Mouse (Mus musculus): ENCODE results near the gene Atf6. TPM values are rescaled to one million over a fixed set of nuclear protein-coding genes. Genes with fewer than 3 reads are reported as not detected.

The Atf6 gene
- total RNA-seq (2021): 10 to 100 TPM; 46.6 to 49.2 TPM

DNA sequence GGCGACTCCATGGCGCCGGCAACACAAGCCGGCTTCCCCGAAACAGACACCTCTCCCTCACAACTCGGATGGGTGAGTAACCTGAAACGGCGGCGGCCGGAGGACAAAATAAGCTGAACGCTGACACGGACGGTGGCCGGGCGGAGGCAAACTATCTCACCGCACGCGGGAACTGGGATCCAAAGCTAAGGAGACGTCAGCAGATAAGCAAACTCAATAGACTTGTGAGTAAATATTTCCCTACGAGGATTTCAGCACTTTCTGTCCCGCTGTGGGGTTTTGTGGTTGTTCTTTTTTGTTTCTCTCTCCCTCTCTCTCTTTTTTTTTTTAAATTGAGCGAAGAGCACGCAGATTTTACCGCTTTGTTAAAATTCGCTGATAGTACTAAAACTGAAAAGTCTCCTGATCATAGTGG, at the start of gene Atf6:
TSS of gene Atf6 (minus strand) at position 81 of the 415 bp plus-strand sequence.
- peak; percentile 94 to 96 for DNase-seq (ENCODE audit: extremely low spot score in 1 of 2, low spot score in 1 of 2)

DNA sequence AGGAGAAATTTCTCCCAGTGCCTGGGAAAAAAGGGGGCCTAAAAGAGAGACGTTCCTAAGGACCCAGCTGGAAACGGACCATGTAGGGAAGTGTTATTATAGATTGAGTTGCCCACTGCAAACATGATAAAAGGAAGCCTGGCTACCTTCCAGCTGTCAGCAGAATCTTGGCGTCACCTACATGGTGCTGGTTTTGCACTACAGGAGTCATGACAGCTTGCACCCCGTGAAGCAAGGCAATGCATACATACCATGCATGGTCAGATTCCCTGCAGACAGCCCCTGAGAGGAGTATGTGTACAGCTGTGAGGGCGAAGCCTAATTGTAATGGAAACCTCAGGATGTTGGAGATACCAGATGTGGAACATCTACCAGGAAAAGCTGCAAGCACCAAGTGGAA, 48.1 kb upstream of the Atf6 start:
- no peak for DNase-seq (ENCODE audit: extremely low spot score in 1 of 2, low spot score in 1 of 2)

DNA sequence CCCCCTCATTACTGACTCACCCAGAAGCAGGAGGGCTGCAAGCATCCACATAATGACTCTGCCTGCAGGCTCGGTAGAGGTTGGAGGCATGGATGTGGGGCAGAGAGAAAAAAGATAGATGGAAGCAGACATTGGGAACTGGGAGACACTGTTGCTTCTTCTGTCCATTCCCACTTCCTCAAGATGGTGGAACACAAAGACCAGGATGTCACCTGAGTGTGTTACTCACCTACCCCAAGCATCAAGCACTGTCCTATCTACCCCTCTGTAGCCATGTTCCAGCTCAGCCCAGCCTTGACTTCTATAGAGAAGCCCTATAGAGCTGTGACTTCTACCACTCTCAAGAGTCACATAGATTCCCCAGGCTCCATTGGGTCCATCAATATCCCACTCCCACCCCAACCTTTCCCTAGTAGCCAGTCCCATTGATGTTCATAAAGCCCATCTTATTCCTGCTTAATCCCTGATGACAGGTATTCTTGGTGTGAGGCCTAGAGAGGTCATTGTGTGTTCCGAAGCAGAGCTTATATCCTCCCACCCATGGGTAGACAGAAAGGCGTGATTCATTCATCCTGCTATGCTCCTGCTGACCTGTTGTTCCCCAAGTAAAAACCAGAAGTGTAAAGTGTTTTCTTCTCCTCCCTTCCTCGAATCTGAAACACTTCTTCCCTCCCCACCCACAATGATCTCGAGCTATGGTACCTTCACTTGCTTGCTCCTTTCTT, 45.5 kb upstream of the Atf6 start, which contains the start of gene Fcrlb:
TSS of gene Fcrlb (minus strand) at position 51 of the 725 bp plus-strand sequence.
- DNase-seq (ENCODE audit: extremely low spot score in 1 of 2, low spot score in 1 of 2): no peak

DNA sequence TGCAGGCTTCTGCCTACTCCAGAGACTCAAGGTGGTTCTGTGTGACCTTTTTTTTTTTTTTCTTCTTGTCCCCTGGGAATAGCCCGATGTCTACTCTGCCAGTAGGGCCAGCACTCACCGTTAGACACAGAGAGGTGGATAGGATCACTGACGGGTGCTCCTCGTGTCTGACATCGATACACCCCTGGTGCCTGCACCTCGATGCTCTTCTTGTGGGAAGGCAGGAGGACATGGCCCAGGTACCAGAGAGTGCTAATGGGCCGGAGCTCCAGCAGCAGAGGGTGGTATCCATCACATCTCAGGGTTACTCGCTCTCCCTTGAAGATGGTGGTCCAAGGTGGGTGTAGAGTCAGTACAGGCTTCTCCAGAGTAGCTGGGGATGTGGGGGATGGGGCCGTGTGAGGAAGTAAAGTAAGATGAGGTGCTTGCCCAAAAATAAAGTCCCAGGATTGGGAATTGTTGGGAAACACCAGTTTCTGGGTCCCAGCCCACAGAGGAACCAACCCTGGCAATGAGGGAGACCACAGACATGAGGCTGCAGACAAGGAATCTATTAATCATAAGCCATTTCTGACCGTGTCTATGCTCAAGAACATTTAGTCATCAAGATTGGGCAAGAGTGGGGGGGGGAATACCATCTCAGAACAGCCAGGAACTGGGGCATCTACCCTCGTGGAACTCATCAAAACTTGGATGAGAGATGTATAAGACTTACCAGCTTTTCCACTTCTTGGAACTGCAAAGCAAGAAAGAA, 44.5 kb upstream of the Atf6 start:
- no peak for DNase-seq (ENCODE audit: extremely low spot score in 1 of 2, low spot score in 1 of 2)

DNA sequence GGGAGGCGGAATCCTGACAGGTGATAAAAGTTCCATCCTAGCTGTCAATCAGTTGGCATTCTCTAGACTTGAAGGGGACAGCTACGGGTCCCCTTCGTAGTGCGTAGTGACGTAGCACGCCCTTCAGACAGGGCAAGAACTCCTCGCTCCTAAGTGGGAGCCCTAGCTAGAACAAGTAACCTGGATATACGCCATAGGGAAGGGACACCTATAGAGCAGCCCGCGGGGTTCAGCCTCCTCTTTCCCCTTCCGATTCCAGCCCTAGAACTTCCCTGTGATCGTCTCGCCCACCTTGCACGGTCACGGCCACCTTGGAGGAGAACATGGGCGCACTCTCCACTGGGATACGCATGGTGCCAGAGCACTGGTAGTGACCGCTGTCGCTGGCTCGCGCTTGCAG, 40.8 kb upstream of the Atf6 start:
- DNase-seq (ENCODE audit: extremely low spot score in 1 of 2, low spot score in 1 of 2): no peak

DNA sequence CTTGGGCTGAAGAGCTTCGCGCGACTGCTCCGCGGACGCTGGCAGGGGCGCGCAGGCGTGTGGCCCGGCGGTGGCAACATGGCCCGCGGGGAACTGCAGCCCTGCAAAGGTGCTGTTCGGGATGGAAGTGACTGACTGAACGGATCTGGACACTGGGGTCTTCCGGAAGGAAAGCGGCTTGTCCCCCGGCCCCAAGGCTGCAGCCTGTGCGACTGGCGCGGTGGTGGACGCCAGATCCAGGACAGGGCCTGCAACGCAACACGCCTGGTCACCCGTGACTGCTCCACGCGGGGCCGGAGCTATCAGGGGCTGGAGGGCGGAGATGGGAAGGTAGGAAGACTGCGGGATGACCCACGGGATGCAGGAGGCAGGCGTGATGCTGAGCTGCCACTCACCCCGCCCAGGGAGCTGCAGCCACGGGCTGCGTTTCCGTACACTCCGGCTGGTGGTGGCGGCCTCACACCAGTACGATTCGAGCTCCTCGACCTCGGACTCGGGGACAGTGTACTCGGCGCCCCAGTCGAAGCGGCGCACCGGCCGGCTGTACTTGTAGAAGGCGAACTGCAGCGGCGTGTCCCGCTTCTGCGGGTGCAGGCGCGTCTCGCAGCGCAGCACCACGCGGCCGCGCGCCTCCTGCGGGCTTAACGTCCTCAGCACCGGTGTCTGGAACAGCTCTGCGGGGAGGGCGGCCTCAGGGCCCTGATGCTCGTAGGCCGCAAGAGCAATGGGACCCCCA, 40.1 kb upstream of the Atf6 start:
- DNase-seq (ENCODE audit: extremely low spot score in 1 of 2, low spot score in 1 of 2): peak; percentile 33 to 34

DNA sequence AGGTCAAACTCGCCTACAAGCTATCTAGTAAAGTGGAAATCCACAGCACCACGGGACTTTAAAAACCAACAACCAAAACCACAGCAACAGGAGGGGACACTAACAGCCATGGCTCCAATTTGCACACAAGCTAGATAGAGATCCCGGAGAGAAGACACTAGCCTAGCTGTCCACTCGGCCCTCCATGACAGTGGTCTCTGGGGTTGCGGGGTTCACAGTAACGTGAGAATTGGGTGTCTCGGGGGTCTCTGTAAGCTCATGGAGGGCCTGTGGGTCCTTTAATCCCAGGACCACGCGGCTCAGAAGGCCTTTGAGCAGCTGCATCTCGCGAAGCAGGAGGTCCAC, 39.5 kb upstream of the Atf6 start:
- DNase-seq (ENCODE audit: extremely low spot score in 1 of 2, low spot score in 1 of 2): no peak

DNA sequence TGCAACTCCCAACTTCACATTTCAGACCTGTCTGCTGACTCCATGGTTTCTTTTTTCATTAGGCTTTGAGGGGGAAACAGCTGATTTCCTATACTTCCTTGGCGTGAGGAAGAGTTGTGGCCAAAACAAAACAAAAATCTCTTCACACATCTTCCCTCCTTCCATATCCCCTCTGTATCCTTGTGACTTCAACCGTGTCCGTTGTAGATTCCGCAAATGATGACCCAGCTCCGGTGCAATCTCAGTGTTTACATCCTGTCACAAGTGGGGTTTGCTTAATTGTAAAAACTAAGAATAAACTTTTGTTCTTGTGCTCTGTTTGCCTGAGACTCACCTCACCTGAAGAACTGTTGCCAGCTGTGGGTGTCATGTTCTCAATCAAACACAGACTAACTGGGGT, 35.9 kb upstream of the Atf6 start:
- DNase-seq (ENCODE audit: extremely low spot score in 1 of 2, low spot score in 1 of 2): no peak

DNA sequence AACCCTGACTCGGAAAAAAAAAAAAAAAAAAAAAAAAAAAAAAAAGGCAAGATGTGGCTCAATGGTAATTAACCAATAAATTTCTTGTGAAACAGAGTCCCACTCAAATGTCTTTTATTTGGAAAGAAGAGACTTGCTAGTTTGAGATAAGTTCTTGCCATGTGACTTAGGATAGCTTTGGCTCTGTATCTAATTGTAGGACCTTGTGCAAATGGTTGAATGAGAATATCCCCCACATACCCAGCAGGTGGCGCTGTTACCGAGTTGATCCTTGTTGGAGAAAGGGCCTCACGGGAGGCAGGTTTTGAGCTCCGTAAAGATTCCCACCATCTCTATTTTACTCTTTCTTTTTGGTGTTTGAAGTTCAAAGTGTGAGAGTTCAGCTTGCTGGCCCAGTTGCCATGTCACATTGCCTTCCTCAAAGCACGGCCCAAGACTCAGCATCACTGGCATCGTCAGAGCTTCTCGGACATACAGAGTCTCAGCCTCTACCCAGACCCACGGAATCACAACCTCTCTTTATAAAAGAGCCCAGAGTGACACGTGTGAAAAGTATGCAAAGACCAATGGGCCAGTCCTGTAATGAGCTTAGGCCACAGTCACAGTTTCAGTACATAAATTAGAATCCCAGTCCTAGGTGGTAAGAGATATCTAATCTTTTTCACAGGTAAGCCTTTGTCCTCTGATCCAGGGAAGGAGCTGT, 34.1 kb upstream of the Atf6 start:
- peak; percentile 77 to 95 for DNase-seq (ENCODE audit: extremely low spot score in 1 of 2, low spot score in 1 of 2)

DNA sequence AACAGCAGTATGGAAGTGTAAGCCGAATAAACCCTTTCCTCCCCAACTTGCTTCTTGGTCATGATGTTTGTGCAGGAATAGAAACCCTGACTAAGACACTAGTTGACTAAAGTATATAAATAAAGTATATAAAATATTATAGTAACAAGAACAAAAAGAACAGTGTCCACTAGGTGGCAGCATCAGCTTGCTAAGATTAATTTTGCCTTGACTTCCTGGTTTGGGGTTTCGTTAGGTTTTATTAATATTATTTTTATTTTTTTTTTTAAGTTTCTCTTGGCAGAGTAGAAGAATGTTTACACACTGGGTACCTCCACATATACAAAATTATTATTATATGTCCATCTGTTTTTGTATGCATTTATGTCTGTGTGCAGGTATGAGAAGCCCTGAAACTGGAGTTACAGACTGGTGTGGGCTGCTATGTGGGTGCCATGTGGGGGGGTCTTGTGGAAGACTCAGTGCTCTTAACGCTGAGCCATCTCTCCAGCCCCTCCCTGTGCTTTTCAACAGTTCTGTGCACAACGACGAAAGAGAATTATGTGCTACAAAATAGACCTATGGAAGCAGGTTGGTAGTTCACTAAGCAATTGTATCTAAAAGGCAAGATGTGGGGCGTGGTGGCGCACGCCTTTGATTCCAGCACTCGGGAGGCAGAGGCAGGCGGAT, 33.4 kb upstream of the Atf6 start:
- peak in 1 of 2 experiments; percentile 72 for DNase-seq (ENCODE audit: extremely low spot score in 1 of 2, low spot score in 1 of 2)

DNA sequence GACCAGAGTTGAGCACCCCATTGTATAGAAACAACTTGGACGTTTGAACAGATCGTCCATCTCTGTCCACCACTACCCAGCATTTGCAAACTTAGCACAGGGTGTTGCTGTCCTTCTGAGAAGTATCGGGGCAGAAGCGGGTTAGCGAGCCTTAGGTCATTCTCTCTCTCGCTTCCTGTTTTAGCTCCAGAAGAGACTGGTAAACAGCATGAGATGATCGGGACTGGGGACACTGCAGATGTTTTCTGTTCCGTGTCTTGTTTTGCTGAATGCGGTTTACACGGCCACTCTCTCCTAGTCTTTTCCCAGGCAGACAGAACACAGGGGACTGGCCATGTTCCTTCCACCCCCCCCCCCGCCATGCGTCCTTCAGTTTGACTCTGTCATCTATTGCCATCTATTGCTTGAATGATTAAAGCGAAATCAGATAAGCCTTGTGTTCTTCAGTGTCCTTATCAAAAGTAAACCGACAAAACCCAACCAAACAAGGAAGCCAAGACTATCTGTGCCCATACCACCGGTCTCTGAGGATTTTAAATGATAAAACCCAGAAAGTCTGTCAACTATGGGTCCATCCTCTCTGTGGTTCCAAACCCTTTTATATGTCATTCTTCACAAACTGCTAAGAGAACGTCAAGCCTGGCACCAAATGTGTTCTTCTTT, 31.0 kb upstream of the Atf6 start:
- no peak for DNase-seq (ENCODE audit: extremely low spot score in 1 of 2, low spot score in 1 of 2)

DNA sequence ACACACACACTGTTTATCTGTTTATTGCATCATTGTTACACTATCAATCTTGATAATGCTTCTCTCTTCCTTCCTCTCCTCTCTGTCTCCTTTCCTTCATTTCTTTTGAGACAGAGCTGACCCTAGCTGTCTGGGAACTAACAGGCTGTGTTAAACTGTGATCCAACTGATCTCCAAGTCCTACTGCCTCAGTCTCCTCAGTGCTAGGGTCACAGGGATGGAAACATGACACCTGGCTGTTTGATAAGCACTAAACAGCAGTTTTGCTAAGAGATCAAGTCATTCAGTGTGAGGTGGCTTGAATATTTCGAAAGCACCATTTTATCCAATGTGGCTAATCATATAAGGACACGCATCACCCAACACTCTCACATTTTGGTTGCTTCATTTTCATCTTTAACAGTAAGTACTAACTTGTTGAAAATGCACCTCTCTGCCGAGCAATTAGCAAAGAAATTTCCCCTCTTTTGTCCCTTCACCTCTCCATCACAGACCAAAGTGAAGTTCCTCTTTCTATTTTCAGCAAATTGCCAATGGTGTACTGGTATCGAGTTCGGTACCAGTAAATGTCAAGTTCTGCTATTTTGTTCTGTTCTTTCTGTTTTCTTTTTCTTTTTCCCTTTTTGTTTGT, 29.2 kb upstream of the Atf6 start:
- no peak for DNase-seq (ENCODE audit: extremely low spot score in 1 of 2, low spot score in 1 of 2)

DNA sequence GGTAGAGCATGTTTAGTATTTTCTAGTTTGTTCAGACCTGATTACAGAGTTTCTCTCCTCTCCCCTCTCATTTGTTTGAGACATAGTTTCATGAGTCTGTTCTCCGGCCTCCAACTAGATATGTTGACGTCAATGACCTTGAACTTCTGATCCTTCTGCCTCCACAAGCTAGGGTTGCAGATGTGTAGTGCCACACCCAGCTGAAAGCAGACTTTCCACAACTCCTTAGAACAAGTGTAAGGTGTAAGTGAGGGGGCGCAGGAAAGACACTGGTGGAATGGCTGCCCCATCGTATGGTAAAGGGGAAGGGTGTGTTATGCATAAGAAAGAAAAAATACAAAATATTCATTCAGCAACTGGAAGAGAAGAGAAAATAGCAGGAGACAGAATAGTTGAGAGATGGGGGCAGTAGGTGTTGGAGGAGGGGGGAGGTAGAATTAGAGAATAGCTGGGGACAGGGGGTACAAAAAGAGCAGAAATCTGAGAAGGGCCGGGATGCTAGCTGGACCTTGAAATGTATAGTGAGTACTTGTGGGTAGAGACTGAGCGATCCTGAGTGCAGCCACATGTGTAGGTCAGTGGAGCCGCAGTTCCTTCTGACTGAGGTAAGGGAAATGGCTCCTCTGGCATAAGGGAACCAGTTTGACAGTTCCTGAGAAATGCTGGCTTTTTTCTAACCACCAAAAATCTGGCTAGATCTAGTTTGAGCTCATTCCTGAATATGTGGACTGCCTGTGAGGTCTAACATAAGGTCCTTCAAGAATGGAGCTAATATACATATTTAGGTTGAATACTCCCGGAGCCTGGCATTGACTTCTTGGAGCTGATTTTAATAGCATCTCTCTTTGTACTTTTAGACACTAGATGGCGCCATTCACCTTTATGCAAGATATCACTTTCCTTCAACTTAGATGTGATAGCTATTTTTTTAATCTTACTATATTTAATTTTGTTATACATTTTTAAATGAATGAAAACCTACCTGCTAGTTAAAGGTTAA, 27.3 kb upstream of the Atf6 start:
- no peak for DNase-seq (ENCODE audit: extremely low spot score in 1 of 2, low spot score in 1 of 2)

DNA sequence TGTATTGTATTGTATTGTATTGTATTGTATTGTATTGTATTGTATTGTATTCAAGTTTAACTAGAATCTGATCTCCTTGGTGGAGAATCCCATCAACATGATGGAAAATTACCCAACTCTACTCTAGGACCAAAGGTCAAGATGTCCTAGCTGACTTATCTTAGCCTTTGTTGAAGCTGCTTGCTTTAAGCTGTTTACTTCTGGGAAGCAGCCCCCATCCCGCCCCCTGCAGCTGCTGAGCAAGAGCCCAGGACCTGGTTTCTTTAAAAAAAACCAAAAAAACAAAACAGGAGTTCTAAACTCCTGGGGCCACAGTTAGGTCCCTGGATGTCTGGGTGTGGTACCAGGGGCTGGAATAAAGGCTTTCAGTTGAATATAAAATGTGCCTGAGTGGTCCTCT, 24.7 kb upstream of the Atf6 start:
- no peak for DNase-seq (ENCODE audit: extremely low spot score in 1 of 2, low spot score in 1 of 2)

DNA sequence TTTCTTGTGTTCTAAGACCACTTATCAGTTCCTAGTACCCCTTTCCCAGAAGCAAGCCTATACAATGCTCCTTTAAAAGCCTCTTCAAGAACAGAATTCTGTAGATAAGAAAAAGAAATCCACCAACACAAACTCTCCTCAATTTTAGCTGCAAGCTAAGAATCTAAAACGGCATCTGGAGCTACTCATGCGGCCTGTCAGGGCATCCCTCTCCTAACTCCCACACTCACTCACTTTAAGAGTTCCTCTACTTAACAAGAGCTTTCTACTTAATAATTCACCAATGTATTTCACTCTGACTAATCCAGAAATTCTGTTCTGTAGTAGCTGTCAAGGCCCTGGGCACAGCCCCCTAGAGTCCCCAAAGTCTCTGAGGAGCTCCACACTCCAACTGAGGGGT, 24.1 kb upstream of the Atf6 start:
- DNase-seq (ENCODE audit: extremely low spot score in 1 of 2, low spot score in 1 of 2): no peak

DNA sequence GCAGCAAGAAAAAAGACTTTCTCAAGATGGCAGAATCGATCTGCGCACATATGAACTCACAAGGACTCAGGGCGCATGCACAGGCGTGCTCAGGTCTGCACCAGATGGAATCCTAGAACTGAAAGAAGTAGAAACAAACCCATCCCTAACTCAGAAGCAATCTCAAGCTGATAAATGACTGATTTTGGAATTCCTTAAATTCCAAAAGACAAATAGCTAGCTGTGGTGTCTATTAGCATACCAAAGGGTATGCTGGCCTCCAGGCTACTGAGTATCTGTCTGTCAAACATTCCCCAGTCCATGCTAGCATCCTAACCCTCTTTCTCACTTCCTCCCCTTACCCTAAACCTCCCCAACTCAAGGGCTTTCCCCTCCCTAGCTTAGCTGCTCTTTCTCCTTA, 21.7 kb upstream of the Atf6 start:
- no peak for DNase-seq (ENCODE audit: extremely low spot score in 1 of 2, low spot score in 1 of 2)

DNA sequence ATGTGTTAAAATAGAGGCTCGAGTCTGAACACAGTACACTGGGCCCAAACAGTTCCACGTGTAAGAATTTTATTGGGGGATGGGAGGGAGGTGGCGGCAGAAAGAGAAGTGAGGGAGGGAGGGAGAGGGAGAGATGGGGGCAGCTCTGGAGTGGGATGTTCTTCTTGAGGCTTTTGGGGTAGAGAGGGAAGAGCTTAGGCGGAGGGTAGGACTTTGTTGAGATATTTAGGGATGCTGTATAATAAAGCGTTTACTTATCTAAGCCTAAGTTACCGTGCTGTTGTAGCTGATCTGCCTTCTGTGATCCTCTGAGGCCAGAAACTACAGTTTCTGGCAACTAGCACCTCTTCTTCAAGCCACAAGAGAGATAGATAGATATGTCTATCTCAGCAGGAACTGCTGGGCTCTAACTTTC, 18.5 kb upstream of the Atf6 start:
- DNase-seq (ENCODE audit: extremely low spot score in 1 of 2, low spot score in 1 of 2): no peak

DNA sequence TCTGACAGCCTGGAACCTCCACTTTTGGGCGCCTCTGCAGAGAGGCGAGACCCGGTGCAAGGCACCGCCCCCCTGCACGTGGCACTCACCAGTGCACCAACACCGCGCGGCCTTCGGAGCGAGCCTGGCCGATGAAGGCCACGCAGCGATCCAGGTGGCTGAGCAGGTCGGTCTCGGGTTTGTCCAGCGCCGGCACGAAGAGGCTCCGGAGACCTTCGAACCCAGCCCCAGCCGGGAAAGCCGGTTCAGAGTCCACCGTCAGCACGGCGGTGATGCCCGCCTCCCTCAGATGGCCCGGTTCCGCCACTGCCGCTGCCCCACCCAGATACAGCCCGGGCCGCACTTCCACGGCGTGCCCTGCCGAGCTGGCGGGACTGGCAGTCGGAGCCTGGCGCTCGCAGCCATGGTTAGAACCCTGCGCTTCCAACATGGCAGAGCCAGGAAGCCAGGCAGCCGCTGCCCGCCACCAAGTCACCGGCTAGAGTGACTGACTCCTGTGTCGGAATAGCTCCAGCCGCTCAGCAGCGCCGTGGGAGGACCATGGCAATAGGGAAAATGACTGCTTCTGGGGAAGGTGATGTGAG, 17.5 kb upstream of the Atf6 start, which contains the start of the genes Gm26620 and Dusp12:
TSS of gene Gm26620 (plus strand) at position 88 of the 584 bp plus-strand sequence.
TSS of gene Dusp12 (minus strand) at position 563 of the 584 bp plus-strand sequence.
- DNase-seq (ENCODE audit: extremely low spot score in 1 of 2, low spot score in 1 of 2): peak; percentile 74 to 75

Data from layer of hippocampus, postnatal 25 days (tissue).